Mouse (Mus musculus) heart, adult 2 months (tissue): ENCODE measurements at regions not wholly inside any gene's neighbourhood (a gene's known extent, or its start where the extent isn't known, plus 50 kb on each side); places are given as distances from the start of the nearest gene placed in this dataset.

Experiments used
- DNase-seq, 2 experiments: peaks; one replicate each; pipeline ENCODE4 v3.0.0; 2021
- H3K27ac ChIP-seq: fragments of 200-600 bp; 2 replicates; pipeline ENCODE4 v1.8.1; 2022
- H3K27me3 ChIP-seq: fragments of 200-500 bp; 2 replicates; pipeline ENCODE4 v1.6.1; 2012; ENCODE audit warnings: mild to moderate bottlenecking, low read length, inconsistent platforms, mixed read lengths; ENCODE audit not compliant: control insufficient read depth, insufficient read depth
- H3K36me3 ChIP-seq: fragments of 200-500 bp; 2 replicates; pipeline ENCODE4 v1.6.1; 2012; ENCODE audit warnings: low read length, inconsistent platforms; ENCODE audit not compliant: control insufficient read depth, insufficient read depth
- H3K4me1 ChIP-seq: fragments of 200-500 bp; 2 replicates; pipeline ENCODE4 v1.6.1; 2011; ENCODE audit warnings: low read length; ENCODE audit not compliant: control insufficient read depth, insufficient read depth
- H3K4me3 ChIP-seq: fragments of 200-600 bp; 2 replicates; pipeline ENCODE4 v1.8.1; 2022
- H3K79me2 ChIP-seq: fragments of 200-500 bp; replicated peaks from 2 replicates; pipeline ENCODE4 v1.6.1; 2012; ENCODE audit warnings: mild to moderate bottlenecking, inconsistent platforms, low read length, moderate library complexity, mixed read lengths; ENCODE audit not compliant: control insufficient read depth, insufficient read depth
- H3K9ac ChIP-seq: fragments of 200-500 bp; 2 replicates; pipeline ENCODE4 v1.6.1; 2012; ENCODE audit warnings: low read depth, mild to moderate bottlenecking, control low read depth, inconsistent platforms, low read length, mixed read lengths
- CTCF ChIP-seq: fragments of 200-600 bp; IDR thresholded peaks from 2 replicates; pipeline ENCODE4 v1.8.1; 2022; ENCODE audit warnings: antibody characterized with exemption, mild to moderate bottlenecking, moderate library complexity
- EP300 ChIP-seq: fragments of 200-500 bp; IDR thresholded peaks from 2 replicates; pipeline ENCODE4 v1.6.1; 2011; ENCODE audit warnings: low read depth, low read length, control low read depth; ENCODE audit not compliant: insufficient read depth
- POLR2A ChIP-seq: fragments of 200-500 bp; IDR thresholded peaks from 2 replicates; pipeline ENCODE4 v1.6.1; 2011; ENCODE audit warnings: mild to moderate bottlenecking, low read depth, low read length, control low read depth; ENCODE audit not compliant: insufficient read depth
- WGBS: fragments of 180-500 bp; shearing (Covaris S2); methylation state at CpG from one replicate; pipeline ENCODE4 v1.1.7; 2018; 5-methylcytosine and 5-hydroxymethylcytosine counted together
- intact Hi-C: fragments of 180-260 bp; cut with DNase I; formaldehyde crosslinking; loops from one replicate; pipeline ENCODE4 v1.15.1; 2025

- intact Hi-C loops = no loop called here
- Histone ChIP-seq H3K9ac (no peak overlapping the region), H3K79me2 (no peaks in the 10 kb centered on the region), H3K27me3 (no peaks in the 10 kb centered on the region), H3K36me3 (no peaks in the 10 kb centered on the region), H3K4me3 (no peak overlapping the region), H3K27ac (no peak overlapping the region), H3K4me1 (no peaks in the 10 kb centered on the region)
- TF ChIP-seq EP300 = no peak
- no peak for TF ChIP-seq POLR2A
- TF ChIP-seq CTCF = no peak
- WGBS = 86% methylated on average over 17 of the region's 17 CpGs
- no peak for DNase-seq
Observed at GRCm38 (mm10) chr3:131737953-131738598, 173.5 kb downstream of the Papss1 start.

DNA sequence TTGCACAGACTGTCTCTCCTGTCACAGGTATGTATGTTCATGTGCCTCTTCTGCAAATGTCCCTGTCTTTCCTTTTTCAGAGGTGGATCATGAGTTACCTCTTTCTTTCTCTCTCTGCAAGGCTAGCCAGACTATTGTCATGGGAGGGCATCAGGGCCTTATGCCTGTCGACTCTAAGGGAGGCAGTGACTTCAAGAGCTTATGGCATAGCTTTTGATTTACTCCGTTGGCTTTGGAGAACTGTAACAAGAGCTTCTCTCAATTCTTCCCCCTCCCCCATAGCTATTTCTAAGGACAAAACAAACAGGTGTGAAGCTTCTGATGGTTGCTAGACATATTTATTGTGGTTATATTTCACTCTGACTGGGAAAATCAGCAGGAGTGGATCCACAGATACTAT, 191.0 kb downstream of the Papss1 start:
- Histone ChIP-seq H3K27ac (no peak overlapping the region), H3K4me3 (no peak overlapping the region), H3K9ac (no peak overlapping the region), H3K27me3 (no peaks in the 10 kb centered on the region), H3K79me2 (no peaks in the 10 kb centered on the region), H3K4me1 (no peaks in the 10 kb centered on the region), H3K36me3 (no peaks in the 10 kb centered on the region)
- WGBS = 59% methylated on average over 2 of the region's 2 CpGs
- intact Hi-C loops = no loop called here
- TF ChIP-seq CTCF (no peak), EP300 (no peak), POLR2A (no peak)
- no peak for DNase-seq

GRCm38 (mm10) chr3:131756126-131756525, 191.6 kb downstream of the Papss1 start:
- DNase-seq = no peak
- no peaks in the 10 kb centered on the region for H3K79me2 ChIP-seq
- intact Hi-C loops = no loop called here
- TF ChIP-seq POLR2A (no peak), CTCF (no peak), EP300 (no peak)
- no peak overlapping the region for H3K9ac ChIP-seq
- H3K36me3 ChIP-seq = no peaks in the 10 kb centered on the region
- no peak overlapping the region for H3K4me3 ChIP-seq
- H3K27me3 ChIP-seq = no peaks in the 10 kb centered on the region
- no peak overlapping the region for H3K27ac ChIP-seq
- no peaks in the 10 kb centered on the region for H3K4me1 ChIP-seq
- WGBS = 75% methylated on average over 5 of the region's 5 CpGs

- no peak for TF ChIP-seq EP300
- TF ChIP-seq CTCF = no peak
- TF ChIP-seq POLR2A = no peak
- no peak for DNase-seq
- intact Hi-C loops = no loop called here
- Histone ChIP-seq H3K4me3 (no peak overlapping the region), H3K27ac (no peak overlapping the region), H3K36me3 (no peaks in the 10 kb centered on the region), H3K79me2 (no peaks in the 10 kb centered on the region), H3K9ac (no peak overlapping the region), H3K27me3 (no peaks in the 10 kb centered on the region), H3K4me1 (no peaks in the 10 kb centered on the region)
- WGBS = 29% methylated on average over 1 of the region's 1 CpGs
Observed at GRCm38 (mm10) chr3:131769976-131770375, 205.4 kb downstream of the Papss1 start.

DNA sequence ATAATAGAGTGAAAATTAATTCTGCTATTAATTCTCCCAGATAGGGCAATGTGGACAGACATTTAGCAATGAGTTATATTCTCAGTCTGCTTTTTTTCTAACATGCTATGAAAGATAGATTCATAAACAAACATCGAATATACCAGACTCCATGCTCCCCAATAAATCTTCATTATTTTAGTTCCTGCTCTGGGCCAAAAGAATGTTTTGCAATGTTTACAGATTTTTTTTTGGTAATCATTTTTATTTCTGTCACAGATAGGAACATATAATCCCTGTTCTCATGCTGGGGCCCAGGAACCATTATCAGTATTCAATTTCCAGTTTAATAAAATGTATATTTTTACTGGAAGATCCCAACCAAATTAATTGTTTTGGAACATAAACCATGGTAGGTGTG, 205.9 kb downstream of the Papss1 start:
- intact Hi-C loops = no loop called here
- 86% methylated on average over 1 of the region's 1 CpGs for WGBS

GRCm38 (mm10) chr3:131771863-131772546, 207.4 kb downstream of the Papss1 start:
- H3K27ac ChIP-seq = no peak overlapping the region
- H3K36me3 ChIP-seq = no peaks in the 10 kb centered on the region
- WGBS = 66% methylated on average over 4 of the region's 4 CpGs
- intact Hi-C loops = no loop called here
- no peak for DNase-seq
- no peaks in the 10 kb centered on the region for H3K4me1 ChIP-seq
- no peak overlapping the region for H3K4me3 ChIP-seq
- H3K9ac ChIP-seq = no peak overlapping the region
- no peaks in the 10 kb centered on the region for H3K27me3 ChIP-seq
- TF ChIP-seq EP300 = no peak
- no peaks in the 10 kb centered on the region for H3K79me2 ChIP-seq

More for the DNA sequence above, 205.9 kb downstream of the Papss1 start:
- no peak for DNase-seq
- H3K27me3 ChIP-seq = no peaks in the 10 kb centered on the region
- H3K9ac ChIP-seq = no peak overlapping the region
- TF ChIP-seq POLR2A = no peak
- H3K4me1 ChIP-seq = no peaks in the 10 kb centered on the region
- no peak overlapping the region for H3K4me3 ChIP-seq
- H3K27ac ChIP-seq = no peak overlapping the region
- H3K79me2 ChIP-seq = no peaks in the 10 kb centered on the region
- no peaks in the 10 kb centered on the region for H3K36me3 ChIP-seq
